Mouse (Mus musculus) thymus, postnatal 14 days (tissue): Measurements from ENCODE around the gene AI661453.

Source experiments
- DNase-seq: peaks from one replicate; pipeline ENCODE4 v3.0.0; 2021

The AI661453 gene

DNA sequence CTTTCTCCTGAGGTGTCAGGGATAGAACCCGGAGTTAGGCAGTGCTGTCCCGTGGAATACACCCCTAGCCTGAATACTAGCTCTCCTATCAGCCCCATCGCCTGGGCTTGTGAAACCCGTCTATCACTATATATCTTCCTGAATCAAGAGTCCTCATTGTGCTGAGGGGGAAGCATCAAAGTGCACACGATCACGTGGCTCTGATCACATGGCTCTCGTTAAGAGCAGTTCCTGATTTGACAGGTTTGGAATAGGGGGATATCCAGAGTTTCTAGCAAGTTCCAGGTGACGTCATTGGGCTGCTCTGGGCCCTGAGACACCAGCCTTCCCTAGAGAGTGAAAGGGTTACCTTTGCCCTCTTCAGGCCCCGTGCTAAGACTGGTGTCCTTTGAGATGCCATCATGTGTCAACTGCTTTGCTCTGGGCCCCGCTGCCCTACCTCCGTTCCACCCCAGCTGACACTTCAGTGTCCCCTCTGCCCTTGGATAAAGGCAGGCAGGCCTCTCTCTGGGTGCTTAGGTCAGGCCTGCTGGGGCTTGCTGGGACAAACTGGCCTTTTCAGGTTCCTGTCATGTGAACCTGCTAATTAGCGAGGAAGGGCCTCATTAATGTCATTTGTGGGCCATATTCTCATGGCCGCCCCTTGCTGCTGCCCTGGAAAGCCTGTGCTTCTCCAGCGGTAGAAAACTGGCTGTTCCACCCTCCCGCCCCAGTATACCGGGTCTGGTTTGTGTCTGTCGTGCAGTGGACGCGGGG is 5.1 kb downstream of the AI661453 start:
- no peak for DNase-seq

DNA sequence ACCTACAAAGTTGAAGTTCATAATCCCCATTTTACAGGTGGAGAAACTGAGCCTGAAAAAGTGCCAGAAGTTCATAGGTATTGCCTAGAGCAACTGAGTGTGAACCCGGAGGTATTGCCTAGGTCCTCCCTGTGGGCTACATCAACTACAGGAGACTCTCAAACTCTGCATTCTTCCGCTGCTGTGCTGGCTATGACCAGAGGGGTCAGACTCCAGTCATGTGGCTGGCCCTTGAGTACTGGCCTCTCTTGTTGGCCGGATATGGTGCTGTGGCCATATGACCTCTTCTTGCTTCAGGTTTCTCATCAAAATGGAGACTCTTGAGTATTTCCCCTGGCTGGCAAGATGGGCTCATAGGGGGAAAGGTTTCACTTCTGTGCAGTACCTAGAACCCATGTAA is 5.9 kb downstream of the AI661453 start:
- DNase-seq, result no peak

DNA sequence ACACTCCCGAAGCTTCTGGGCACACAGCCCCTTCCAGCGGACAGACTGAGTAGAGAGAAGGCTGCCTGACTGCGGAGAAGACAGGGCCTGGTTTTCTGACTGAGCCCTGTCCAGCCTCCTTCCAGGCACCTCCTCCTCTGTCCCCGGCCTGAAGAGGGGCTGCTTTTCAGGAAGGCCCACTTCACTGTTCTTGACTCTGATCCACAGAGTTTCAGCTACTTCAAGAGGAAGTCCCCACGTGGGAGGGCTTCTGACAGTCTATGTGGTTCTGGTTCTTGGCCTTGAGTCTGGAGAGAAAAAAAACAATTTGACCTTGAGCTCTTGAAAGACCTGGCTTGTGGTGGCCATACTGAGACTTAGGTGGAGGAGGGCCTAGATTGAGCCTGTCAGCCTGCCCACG is 7.7 kb downstream of the AI661453 start:
- no peak for DNase-seq

DNA sequence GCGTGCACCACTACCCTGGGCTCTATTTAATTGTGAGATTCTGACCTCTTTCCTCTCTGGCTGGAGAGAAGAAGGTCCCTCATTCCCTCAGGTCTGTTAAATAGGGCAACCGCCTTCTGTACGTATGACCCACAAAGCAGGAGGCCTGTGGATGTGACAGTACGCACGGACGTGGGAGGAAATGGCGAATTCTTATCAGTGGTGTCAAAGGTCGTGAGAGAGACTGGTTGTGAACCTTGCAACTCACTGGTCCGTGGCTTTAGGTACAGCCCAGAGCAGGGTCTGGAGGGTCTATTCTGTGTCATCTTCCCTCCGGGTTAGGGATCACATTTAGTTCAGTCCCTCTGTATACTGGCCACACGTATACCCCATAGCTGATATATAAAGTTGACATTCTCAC is 9.1 kb downstream of the AI661453 start:
- DNase-seq, result no peak

DNA sequence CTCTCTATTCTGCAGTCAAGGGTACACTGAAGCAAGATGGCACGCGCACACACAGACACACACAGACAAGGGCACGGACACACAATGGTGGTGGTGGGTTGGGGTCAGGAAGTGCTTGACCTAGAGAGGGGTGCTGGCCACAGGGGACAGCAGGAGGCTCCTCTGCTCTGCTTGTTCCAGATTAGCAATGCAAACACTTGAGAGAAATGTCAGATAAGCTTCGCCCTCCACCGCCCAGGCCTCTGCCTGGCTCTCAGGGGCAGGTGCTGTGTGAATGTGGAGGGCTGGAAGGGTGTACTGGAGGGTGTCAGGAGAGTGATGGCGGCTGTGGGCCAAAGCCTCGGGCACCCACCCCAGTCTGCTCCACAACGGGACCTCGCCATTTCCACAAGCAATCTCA is 9.6 kb downstream of the AI661453 start:
- DNase-seq, result no peak

DNA sequence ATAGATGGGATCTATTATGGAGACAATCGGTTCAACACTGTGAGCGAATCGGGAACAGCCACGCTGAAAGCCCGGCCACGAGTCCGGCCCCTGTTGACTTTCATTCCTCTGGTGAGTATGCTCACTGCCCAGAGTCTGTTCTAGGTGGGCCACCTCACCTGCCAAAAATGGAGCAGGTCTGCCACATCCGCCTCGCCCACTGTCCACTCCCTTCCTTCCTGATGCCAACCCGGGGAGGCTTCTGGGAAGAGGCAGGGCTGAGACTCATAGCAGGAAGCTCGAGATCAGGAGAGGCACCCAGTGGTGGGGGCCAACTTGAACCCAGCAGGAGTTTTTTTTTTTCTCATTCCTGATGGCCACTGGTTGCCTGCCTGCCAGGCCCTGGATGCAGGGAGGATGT is 10.1 kb downstream of the AI661453 start:
- DNase-seq, result no peak

DNA sequence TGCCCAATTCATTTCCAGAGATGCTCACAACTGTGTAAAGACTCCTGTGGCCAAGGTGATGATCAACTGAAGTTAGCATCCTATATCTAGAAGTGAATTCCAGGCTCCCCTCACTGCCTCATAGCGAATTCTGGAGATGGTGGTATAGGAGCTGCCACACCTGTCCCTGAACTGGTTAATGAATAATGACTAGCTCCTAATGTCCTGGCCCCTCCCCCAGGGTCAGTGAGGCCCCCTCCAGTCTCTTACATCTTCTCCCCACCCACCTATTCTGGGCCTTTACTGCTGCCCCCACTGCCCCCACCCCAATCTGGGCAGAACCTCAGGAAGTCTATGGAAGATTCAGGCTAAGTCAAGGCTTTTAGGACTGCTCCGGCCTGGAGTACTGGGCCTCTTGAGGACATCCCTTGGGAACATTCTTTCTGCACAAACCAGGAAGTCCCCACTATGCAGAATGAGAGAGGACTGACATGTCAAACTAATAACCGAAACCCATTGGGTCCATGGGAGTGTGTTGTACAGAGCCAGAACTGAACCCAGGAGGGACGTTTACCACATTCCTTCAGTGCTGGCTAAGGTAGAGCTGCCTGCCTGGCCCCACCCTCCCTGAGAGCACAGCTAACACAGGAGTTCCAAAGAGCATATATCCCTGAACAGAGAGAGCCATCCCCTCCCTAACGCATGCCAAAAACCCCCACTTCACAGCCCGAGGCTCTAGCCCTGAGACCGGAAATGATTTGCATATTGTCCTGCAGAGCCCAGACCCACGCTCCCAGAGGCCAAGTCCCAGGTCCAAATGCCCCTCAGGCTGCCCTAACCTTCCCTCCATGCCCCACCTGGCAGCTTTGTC is 12.3 kb downstream of the AI661453 start:
- DNase-seq, result no peak

DNA sequence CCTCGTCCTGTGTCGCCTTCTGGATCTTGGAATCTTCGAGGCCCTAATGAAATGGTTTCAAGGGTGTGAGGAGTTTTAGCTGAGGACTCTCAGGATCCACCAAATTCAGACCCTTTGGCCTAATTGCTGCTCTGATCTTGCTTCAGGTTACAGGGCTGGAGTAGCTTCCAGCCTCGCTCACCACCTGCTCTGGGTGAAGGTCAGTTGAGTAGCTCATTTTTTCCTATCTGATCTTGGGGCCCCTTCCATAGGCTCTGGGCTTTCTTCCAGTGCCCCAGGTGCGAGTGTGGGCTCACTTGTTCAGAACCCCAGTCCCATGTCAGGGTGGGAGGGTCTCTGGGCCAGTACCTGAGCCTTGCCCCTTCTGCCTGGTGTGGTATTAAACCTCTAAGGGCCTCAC is 13.0 kb downstream of the AI661453 start:
- no peak for DNase-seq

DNA sequence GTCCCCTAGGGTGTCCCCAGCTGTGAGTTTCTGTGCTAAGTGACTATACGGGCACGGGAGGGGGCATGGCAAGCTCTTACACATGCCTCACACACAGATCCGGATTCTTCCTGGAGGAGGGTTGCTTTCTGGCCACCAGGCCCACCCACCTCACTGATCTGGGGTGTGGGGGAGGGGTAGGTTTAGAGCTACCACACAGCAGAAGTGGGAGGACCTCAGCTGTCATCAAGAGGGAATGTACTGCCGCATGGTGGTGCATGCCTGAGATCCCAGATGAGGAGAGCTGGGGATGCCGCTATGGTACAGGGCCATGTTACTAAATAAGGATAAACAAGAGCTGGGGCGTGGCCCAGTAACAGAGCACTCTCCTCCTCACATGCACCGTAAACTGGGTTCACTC is 13.8 kb downstream of the AI661453 start:
- DNase-seq, result no peak

DNA sequence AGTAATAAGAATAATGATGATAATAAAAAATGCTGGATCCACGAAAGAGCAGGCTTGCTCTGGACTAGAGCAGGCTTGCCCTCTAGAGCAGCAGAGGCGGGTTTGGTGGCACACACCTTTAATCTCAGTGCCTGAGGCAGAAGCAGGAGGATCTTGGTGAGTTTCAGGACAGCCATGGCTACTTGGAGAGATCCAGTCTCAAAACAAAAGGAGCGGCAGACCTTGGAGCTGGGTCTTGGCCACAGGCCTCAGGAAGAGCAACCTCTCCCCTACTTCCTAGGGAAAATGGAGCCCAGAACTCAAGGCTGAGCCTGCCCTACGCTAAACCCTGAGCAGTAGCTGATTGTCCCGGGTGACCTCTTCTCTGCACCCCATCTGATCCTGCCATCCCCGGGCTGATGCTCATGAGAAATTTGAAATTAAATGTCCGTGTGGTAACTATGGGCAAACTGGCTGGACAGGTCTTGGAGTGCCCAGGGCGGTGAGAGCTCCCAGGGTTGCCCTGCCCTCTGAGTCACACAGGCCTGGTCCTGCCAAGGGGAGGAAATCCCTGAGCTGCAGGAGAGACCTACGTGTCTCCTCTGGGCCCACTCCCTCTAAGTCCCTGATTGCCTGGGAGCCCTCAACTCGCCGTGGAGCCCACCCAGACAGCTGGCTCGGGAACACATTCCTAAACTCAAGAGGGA is 14.6 kb downstream of the AI661453 start:
- no peak for DNase-seq

DNA sequence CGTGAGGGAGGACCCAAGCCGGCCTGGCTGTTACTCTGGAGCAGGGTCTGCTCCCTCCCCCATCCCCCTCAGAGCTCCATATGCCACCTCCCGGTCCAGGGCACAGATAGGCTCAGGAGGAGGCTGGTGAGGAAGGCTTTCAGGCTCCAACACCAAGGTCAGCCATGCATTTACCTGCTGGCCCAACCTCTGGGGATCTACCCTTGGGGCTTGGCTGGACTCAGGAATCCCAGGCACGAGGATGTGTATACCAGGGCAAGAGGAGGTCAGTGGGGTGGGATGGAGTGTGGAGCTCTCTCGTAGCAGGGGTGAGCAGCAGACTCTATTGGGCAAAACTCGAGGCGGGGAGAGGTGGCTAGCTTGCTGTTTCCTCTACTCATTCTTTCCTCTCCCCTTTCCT is 16.5 kb downstream of the AI661453 start:
- no peak for DNase-seq

DNA sequence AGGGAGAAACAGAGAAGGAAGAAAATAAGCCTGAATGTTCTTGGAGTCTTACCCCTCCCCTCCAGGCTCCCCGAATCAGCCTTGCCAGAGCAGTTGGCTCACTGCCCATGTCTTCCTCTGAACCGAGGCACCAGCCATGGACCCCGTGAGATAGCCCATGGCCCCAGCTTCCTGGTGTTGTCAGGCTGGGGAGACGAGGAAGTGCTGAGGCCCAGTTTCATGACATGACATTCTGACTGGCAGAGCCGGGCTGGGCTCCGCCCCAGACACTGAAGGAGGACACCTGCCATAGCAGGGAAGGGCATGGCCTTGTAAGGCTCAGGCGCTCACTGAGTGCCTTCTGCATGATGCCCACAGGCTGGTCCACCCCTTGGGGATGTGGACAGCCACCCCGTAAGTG is 18.3 kb downstream of the AI661453 start:
- peak; percentile 51 for DNase-seq

DNA sequence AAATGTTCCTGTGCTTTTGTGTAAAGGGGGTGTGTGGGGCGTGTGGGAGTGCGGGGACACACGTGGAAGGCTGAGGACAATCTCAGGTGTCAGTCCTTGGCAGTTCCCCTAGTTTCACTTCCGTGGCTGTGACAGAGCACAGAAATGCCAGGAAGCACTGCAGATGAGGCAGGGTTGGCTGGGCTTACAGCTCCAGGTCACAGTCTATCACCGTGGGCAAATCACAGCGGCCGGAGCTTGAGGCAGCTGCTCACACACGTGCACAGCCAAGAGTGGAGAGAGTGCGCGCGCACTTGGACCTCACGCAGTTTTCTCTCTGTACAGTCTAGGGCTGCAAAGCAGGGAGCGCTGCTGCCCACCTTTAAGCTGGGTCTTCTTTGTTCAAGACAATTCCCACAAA is 21.9 kb downstream of the AI661453 start:
- no peak for DNase-seq

DNA sequence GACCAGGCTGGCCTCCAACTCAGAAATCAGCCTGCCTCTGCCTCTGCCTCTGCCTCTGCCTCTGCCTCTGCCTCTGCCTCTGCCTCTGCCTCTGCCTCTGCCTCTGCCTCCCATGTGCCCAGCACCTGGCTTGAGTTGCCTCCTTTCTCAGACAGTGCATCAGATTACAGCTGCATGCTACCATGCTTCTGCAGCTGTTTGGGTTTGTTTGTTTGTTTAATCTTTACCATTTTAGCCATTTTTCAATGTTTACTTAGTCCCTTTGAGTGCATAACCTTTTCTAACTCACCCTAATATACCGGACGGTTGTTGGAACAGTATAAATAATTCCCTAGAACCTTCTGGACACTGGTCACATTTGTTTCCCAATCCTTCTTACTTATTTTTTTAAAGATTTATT is 22.5 kb downstream of the AI661453 start:
- DNase-seq, result no peak

DNA sequence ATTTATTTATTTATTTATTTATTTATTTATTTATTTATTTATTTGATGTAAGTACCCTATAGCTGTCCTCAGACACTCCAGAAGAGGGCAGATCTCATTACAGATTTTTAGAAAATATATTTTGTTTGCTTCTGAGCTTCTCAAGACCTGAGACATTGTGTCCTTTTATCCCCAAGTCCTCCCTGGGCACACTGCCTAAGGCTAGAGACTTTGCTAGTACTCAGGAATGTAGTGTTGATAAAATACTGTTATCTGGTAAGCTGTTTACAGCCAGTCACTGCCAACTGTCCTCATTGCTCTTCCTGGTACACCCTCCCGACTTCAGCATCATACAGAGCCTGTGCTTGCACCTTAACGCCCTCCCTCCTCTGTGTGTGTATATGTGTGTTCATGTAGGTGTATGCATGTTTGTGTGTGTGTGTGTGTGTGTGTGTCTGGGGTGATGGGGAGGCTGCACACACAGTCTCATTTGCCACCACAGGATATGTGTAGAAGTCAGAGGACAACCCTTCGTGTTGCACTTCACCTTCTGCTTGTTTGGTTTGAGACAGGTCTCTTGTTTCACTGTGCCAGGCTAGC is 23.0 kb downstream of the AI661453 start:
- no peak for DNase-seq

DNA sequence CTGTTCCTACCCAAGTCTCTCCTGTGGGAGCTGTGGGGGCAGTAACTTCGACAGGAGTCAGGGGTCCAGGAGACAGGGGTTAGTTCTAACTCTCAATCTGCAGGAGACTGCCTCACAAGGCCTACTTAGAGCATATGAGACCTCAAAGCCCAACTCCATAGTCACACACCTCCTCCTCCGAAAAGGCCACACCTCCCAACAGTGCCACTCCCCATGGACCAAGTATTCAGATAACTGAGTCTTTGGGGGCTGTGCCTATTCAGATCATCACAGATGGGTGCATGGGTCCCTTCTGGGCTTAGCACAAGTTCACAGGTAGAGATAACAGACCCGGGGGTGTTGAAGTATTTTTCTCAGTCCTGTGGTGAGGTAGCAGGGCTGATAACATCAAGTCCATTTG is 25.3 kb downstream of the AI661453 start:
- DNase-seq, result no peak

DNA sequence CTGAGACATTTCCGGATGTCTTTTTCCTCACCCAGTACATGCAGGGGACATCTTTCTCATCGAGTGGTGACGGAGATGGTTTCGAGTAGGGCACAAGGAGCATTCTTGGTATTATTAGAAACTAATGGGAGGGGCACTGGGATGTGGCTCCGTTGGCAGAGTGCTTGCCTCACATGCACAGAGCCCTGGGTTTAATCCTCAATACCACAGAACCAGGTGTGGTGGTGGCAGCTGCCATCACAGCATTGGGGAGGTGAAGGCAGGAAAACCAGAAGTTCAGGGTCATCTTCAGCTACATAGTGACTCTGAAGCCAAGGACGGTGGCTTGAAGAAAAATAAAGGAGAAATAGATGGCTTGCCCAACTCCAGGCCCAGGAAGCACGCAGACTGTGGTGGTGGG is 25.8 kb downstream of the AI661453 start:
- no peak for DNase-seq

DNA sequence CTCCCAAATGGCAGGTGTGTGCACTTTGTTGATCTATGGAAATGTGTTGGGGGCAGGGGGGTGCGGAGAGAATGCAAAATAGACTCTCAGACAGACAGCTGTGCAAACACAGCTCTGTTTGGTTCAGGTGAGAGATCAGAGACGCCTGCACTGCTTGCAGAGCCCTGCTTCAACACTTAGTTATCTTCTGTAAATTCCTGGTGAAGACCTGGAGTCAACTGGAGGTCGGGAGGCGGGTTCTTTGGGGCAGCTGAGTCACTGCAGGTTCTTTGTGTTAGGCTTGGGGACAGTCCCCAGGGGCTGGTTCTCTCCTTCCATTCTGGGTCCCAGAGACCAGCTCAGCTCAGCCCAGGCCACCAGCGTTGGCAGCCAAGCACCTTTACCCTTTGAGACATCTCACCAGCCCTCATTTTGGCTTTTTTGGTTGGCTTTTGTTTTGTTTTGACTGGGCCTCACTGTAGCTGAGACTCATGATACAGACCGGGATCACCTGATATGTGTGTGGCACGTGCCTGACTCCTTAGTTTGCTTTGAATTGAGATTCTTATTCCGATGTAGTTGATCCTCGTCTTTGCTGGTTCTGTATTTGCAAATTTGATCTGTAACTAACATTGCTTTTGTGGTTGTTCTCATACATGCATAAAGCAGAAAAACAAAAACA is 26.4 kb downstream of the AI661453 start:
- DNase-seq, result no peak

DNA sequence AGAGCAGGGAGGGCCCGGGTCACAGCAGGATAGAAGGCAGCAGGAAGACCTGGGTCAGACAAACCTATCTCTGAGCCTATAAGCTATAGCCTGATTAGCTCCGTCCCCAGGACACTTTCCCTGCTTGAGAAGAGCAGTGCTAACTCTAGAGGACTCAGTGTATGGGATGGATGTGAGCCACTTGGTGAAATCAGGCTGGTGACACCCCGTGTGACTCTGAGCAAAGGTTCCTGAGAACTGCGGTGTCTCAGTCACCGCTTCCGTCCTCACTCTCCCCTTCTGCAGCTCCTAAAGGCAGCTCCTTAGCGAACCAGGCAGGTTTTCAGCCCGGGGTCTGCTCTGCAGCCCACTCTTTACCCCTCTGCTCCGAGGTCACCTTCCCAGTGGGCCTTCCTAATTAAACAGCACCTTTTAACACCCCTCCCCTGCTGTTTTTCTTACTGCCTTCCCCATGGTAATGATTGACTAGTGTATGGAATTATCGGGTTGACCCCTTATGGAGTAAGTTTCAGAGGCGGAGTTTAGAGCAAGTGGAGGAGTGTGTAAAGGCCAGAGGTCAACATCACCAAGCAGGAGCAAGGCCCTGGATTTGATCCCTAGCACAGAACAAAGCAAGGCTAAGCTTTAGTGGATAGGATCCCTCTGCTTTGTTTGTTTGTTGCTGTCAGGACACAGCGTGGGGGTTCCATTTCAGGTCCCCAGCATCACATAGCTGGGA is 28.0 kb downstream of the AI661453 start:
- no peak for DNase-seq

DNA sequence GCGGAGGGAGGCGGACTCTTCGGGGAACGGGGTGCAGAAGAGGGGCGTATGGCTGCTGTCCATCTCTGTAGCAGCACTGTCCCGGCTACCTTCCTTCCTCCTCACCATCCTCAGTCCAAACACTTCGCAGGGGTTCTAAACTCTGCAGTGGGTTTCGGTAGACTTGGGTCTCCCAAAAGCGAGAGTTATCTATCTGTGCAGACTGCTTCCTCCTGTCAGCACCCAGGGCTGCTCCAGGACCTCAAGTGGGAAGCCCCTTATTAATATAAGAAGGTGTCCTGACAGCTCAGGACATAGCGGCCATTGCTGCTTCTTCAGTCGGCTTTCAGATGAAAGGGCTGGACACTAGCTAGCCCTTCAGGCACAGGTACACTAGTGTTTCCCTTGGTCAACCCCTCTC is 28.6 kb downstream of the AI661453 start:
- DNase-seq, result no peak

DNA sequence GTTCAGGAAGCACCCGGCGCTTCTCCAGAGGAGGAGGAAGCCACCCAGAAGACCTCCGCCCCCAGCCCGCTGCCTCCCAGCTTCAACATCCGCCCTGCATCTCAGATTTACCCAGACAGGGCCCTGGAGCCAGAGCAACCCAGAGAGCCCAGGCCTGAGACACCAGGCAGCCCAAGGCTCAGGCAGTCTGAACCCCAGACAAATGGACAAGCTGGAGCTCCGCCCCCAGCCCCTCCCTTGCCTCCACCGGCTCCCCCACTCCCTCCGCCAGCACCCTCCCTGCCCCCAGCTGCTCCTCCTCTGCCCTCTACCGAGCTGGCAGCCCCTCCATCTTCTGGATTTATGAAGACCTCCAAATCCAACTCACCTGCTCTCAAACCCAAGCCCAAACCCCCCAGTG is 29.9 kb downstream of the AI661453 start:
- no peak for DNase-seq

DNA sequence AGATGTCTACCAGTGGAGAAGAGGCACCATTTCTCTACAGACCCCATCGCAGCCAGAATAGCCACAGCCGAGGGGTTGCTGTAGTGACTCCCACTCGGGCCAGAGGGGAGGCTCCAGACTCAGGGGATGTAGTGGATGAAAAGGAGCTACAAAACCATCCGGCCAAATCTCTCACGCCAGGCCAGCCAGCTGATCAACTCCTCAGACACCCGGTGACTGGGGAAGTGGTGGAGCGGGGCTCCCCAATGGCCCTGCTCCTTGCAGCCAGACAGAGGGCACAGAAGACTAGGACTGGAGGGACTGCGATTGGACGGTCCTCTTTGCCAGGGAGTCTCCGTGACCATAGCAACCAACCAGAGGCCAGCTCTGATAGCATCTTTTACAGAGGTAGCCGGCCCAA is 31.2 kb downstream of the AI661453 start:
- DNase-seq, result no peak
